Comparison of ENCODE assay signal across 8 mouse cellular contexts in the genomic region with DNA sequence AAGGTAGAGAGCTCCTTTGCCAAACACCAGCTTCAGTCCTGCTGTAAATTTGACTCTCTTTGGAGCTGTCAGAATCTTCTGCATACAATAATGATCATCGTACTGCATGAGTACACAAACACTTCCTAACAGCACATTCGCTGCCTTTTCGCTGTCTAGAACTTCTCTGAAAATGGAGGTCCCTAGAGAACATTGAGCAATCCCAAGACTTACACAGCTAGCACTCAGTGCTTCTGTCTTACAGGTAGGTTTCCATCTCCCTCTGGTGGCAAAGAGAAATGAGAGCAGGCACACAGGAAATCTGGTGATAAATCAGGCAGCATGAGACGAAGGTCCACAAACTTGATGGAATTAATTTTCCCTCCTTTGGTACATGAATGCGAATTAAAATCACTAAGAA.
DNase-seq lines count a peak whose midpoint lies in the region; ATAC-seq and TF ChIP-seq lines count a peak whose summit lies in the region.

No protein-coding gene starts in this region.

- H3K36me3 ChIP-seq in lung, postnatal 0 days (ENCODE audit: insufficient read depth, low read length): no peaks in the 10 kb centered on the region
- no peaks in the 10 kb centered on the region for H3K36me3 ChIP-seq in forebrain, embryonic 16.5 days (ENCODE audit: control insufficient read depth, insufficient read depth)

- 25% methylated on average over 5 of the region's 5 CpGs for WGBS in lung, postnatal 0 days
- WGBS in forebrain, embryonic 16.5 days: 36% methylated on average over 5 of the region's 5 CpGs

- no peak for TF ChIP-seq EP300 in lung, postnatal 0 days (IDR thresholded peaks at IDR 0.05)

- H3K4me1 ChIP-seq in lung, postnatal 0 days (ENCODE audit: insufficient read depth, low read depth, low read length): no peaks in the 10 kb centered on the region
- H3K4me1 ChIP-seq in forebrain, embryonic 16.5 days (replicated peaks; ENCODE audit: control insufficient read depth, insufficient read depth, low read length): no peaks in the 10 kb centered on the region

- H3K9me3 ChIP-seq in lung, postnatal 0 days (ENCODE audit: low read length): no peaks in the 10 kb centered on the region
- H3K9me3 ChIP-seq in forebrain, embryonic 16.5 days (ENCODE audit: control insufficient read depth, low read length): no peaks in the 10 kb centered on the region

- no peak overlapping the region for H3K4me2 ChIP-seq in lung, postnatal 0 days (replicated peaks; ENCODE audit: low read depth, low read length)
- no peak overlapping the region for H3K4me2 ChIP-seq in forebrain, embryonic 16.5 days (ENCODE audit: low read length)

- ATAC-seq in lung, postnatal 0 days: no peak
- peak; percentile 86 for ATAC-seq in forebrain, embryonic 16.5 days
- no peak for ATAC-seq in activated CD4-positive, CD25-positive, alpha-beta regulatory T cell, adult 4 months

- H3K9ac ChIP-seq in lung, postnatal 0 days (replicated peaks; ENCODE audit: low read depth): no peak overlapping the region
- no peak overlapping the region for H3K9ac ChIP-seq in forebrain, embryonic 16.5 days (replicated peaks; ENCODE audit: low read depth, low read length)

- no peak overlapping the region for H3K4me3 ChIP-seq in lung, postnatal 0 days (ENCODE audit: low read depth, low read length)
- H3K4me3 ChIP-seq in forebrain, embryonic 16.5 days (replicated peaks; ENCODE audit: low read length): no peak overlapping the region

- H3K27me3 ChIP-seq in lung, postnatal 0 days (replicated peaks; ENCODE audit: insufficient read depth, low read length): no peaks in the 10 kb centered on the region
- no peaks in the 10 kb centered on the region for H3K27me3 ChIP-seq in forebrain, embryonic 16.5 days (replicated peaks; ENCODE audit: control insufficient read depth, insufficient read depth, low read length)

- TF ChIP-seq CTCF in lung, postnatal 0 days (IDR thresholded peaks at IDR 0.05): peak; percentile 70

- no peak overlapping the region for H3K27ac ChIP-seq in lung, postnatal 0 days (ENCODE audit: low read length)
- no peak overlapping the region for H3K27ac ChIP-seq in forebrain, embryonic 16.5 days (ENCODE audit: low read length)

- peak; percentile 40 for DNase-seq in lung, postnatal 0 days (ENCODE audit: low spot score)
- DNase-seq in lung, adult 18-20 months: no peak
- DNase-seq in cerebellum, adult 8-10 months: peak; percentile 11
- peak; percentile 17 to 34 for DNase-seq in layer of hippocampus, postnatal 10 days (ENCODE audit: low spot score in 2 of 2)
- peak; percentile 61 for DNase-seq in retina, postnatal 1 day
- no peak for DNase-seq in frontal cortex, postnatal 14 days (ENCODE audit: low spot score in 2 of 2)

Comparison
In these comparisons a context has a peak if more than half of its experiments do, and no peak if none do; other contexts are left out.
1. DNase-seq: peak in lung, postnatal 0 days (single experiment), cerebellum, adult 8-10 months (single experiment), layer of hippocampus, postnatal 10 days (2 of 2) and retina, postnatal 1 day (single experiment); none in lung, adult 18-20 months (0 of 2) and frontal cortex, postnatal 14 days (0 of 2).